Mouse (Mus musculus) limb, embryonic 14.5 days (tissue): ENCODE measurements at regions not wholly inside any gene's neighbourhood (a gene's known extent, or its start where the extent isn't known, plus 50 kb on each side); places are given as distances from the start of the nearest gene placed in this dataset.

Experiments
- ATAC-seq: fragments of 200-750 bp; cut with Nextera tagmentation; 2 replicates; pipeline ENCODE4 v1.8.0; 2017; ENCODE audit warnings: low read depth, moderate number of reproducible peaks, moderate TSS enrichment; ENCODE audit not compliant: low FRiP score
- DNase-seq: peaks from one replicate; pipeline ENCODE4 v3.0.0-alpha.2; 2015; ENCODE audit warnings: low spot score
- H3K27ac ChIP-seq: fragments of 300-500 bp; sonication (generic); replicated peaks from 2 replicates; pipeline ENCODE4 v1.5.1; 2014; ENCODE audit warnings: low read depth, mild to moderate bottlenecking, low read length, moderate library complexity, mixed read lengths
- H3K27me3 ChIP-seq: fragments of 300-500 bp; sonication (generic); 2 replicates; pipeline ENCODE4 v1.6.1; 2014; ENCODE audit warnings: low read length, mixed read lengths; ENCODE audit not compliant: control insufficient read depth, insufficient read depth
- H3K36me3 ChIP-seq: fragments of 300-500 bp; sonication (generic); 2 replicates; pipeline ENCODE4 v1.6.1; 2014; ENCODE audit warnings: mild to moderate bottlenecking, low read length, moderate library complexity, mixed read lengths; ENCODE audit not compliant: control insufficient read depth, insufficient read depth
- H3K4me1 ChIP-seq: fragments of 300-500 bp; sonication (generic); 2 replicates; pipeline ENCODE4 v1.6.1; 2014; ENCODE audit warnings: antibody characterized with exemption, low read length, mixed read lengths; ENCODE audit not compliant: control insufficient read depth, insufficient read depth
- H3K4me2 ChIP-seq: fragments of 300-500 bp; sonication (generic); replicated peaks from 2 replicates; pipeline ENCODE4 v1.6.1; 2014; ENCODE audit warnings: low read depth, mild to moderate bottlenecking, low read length, moderate library complexity; ENCODE audit not compliant: severe bottlenecking
- H3K4me3 ChIP-seq: fragments of 300-500 bp; sonication (generic); replicated peaks from 2 replicates; pipeline ENCODE4 v1.5.1; 2014; ENCODE audit warnings: low read length
- H3K9ac ChIP-seq: fragments of 300-500 bp; sonication (generic); 2 replicates; pipeline ENCODE4 v1.6.1; 2014; ENCODE audit warnings: mild to moderate bottlenecking, low read depth, low read length, moderate library complexity; ENCODE audit not compliant: severe bottlenecking
- H3K9me3 ChIP-seq: fragments of 300-500 bp; sonication (generic); 2 replicates; pipeline ENCODE4 v1.6.1; 2016; ENCODE audit warnings: low read length; ENCODE audit not compliant: control insufficient read depth
- POLR2A ChIP-seq: fragments of 200-500 bp; IDR thresholded peaks from 2 replicates; pipeline ENCODE4 v1.8.0; 2012; ENCODE audit warnings: inconsistent platforms, mild to moderate bottlenecking, moderate library complexity, borderline replicate concordance; ENCODE audit not compliant: insufficient read depth, insufficient read length; ENCODE audit errors: extremely low read depth
- WGBS: fragments of 180-500 bp; shearing (Covaris S2); extraction: QIAGEN DNeasy Blood & Tissue Kit; methylation state at CpG from one replicate; pipeline ENCODE4 v1.1.7; 2014; 5-methylcytosine and 5-hydroxymethylcytosine counted together

DNA sequence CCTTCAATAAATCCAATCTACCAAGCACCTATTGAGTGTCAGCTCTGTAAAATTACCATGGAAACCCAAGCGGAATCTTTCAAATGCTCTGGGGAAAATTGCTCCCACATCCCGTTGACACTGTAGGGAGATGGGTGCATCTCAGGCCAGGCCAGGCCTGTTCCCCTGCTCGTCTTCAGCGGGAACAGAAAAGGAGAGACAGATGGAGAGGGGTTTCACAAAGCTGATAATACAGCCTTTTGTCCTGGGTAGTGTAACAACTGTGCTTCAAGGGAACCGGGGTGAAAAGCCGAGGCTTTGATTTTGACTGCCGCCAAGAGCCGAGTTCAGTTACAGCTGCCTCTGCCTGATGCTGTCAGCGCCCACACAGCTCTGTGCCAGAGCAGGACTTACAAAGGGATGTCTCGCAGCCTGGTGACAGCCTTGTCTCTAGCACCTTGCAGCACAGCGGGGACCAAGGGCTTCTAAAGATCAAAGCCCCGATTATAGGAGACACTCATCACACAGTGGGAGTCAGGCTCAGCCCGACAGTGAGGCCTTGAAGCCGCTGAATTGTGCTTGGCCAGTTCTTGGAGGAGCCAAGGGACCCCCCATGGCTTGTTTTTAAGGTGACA, 122.6 kb upstream of the Fstl4 start:
- ATAC-seq (no peak), DNase-seq (no peak)

DNA sequence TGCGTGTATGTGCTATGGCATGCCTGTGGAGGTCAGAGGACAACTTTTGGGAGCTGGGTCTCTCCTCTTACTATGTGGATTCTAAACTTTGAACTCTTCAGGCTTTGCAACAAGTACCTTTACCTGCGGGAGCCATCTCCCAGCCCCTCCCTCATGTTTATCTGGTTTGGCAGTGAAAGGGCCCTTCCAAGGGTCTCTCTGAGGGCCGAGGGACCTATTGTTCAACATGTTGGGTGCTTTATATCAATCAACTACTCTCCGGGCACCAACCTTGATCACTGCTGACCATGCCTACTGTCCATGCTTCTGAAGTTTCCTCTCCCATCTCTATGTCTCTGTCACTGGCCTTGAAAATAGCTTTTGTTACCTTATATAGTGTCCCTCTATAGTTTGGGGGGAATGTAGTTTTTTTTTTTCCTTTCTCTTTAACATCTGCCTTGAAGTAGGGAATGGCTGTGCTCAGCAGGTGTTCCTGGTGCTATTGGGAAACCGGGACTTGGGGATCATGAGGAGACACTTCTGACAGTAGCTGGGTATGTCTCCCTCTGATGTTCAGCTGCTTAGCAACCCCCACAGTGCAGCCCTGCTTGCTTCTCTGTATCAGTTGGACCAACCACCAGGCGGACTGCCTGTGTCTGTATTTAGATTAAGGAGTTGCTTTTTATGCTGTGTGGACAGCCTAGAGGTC, 120.2 kb upstream of the Fstl4 start:
- Histone ChIP-seq H3K4me3 (no peak overlapping the region), H3K27ac (no peak overlapping the region), H3K4me1 (no peaks in the 10 kb centered on the region), H3K4me2 (no peak overlapping the region), H3K27me3 (peaks cover 11% of the 10 kb centered on the region), H3K9me3 (no peaks in the 10 kb centered on the region), H3K9ac (no peak overlapping the region), H3K36me3 (no peaks in the 10 kb centered on the region)
- ATAC-seq: no peak
- 28% methylated on average over 6 of the region's 6 CpGs for WGBS
- TF ChIP-seq POLR2A: no peak
- DNase-seq: no peak

More for the DNA sequence above, 122.6 kb upstream of the Fstl4 start:
- no peak overlapping the region for H3K4me3 ChIP-seq
- H3K9me3 ChIP-seq: no peaks in the 10 kb centered on the region
- no peaks in the 10 kb centered on the region for H3K4me1 ChIP-seq
- 22% methylated on average over 14 of the region's 14 CpGs for WGBS
- H3K4me2 ChIP-seq: no peak overlapping the region
- H3K36me3 ChIP-seq: no peaks in the 10 kb centered on the region
- H3K27me3 ChIP-seq: peaks cover 11% of the 10 kb centered on the region
- no peak overlapping the region for H3K27ac ChIP-seq
- no peak overlapping the region for H3K9ac ChIP-seq
- TF ChIP-seq POLR2A: no peak

DNA sequence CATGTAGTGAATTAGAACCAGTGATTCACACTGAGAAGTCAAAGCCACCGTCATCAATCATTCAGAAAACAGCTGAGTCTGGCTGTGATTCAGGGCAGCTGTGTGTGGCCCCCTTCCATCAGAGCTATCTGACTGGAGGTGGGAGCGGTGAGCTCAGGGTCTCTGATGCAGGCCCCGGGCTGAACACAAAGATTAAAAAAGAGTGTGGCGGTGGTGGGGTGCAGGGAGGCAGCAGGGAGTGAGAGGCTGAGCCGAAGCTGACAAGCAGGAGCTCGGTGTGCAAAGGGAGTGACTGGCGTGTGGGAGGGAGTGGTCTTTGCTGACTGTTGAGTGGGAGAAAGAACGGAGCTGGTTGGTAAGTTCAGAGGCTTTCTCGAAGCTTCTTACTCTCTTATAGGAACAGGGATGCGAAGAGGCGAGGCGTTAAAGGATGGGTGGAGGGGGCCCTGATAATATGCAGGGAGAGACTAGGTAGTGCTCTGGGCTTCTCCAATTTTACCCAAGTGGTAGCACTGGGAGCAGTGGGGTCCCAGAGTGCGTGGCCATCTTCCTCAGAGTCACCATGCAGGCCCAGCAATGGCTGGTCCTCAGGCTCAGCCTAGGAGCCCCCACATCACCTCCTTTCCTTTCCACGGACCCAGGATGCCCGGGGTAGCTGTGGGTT, 116.1 kb upstream of the Fstl4 start:
- ATAC-seq (peak; percentile 53; the same call in 1 of the 2 replicates), DNase-seq (peak; percentile 27)
- Histone ChIP-seq H3K27me3 (no peaks in the 10 kb centered on the region; the same call in 1 of the 2 replicates), H3K9me3 (no peaks in the 10 kb centered on the region), H3K4me1 (no peaks in the 10 kb centered on the region), H3K4me2 (no peak overlapping the region), H3K9ac (no peak overlapping the region), H3K36me3 (no peaks in the 10 kb centered on the region), H3K4me3 (no peak overlapping the region), H3K27ac (no peak overlapping the region)
- TF ChIP-seq POLR2A: no peak
- 39% methylated on average over 13 of the region's 15 CpGs for WGBS

DNA sequence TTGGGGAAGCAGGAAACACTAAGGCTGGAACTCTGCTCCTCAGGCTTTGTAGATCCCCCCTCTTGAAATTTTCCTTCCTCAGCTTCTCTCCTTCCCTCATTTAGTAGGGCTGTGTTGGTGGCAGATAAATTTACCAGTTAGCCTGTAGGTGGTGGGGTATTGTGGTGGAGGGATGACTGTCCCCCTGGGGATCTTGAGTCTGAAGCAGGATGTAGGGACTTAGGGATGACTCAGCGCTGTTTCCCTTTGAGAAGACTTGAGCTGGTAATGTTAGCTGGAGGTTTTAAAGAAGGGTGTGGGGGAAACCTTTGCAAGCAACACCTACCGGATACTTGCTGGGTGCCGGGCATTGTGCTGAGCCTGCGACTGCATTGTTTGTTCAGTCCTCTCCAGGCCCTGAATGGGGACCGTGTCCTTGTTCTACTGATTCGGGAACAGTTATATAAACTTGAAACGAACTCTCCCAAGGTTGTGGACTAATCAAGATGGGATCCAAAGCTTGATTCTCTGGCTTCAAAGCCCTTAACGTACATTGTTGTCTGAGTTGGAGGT, 115.5 kb upstream of the Fstl4 start:
- no peak for TF ChIP-seq POLR2A
- 83% methylated on average over 8 of the region's 8 CpGs for WGBS
- Histone ChIP-seq H3K9ac (no peak overlapping the region), H3K36me3 (no peaks in the 10 kb centered on the region), H3K4me2 (no peak overlapping the region), H3K27me3 (no peaks in the 10 kb centered on the region), H3K4me3 (no peak overlapping the region), H3K9me3 (no peaks in the 10 kb centered on the region), H3K4me1 (no peaks in the 10 kb centered on the region), H3K27ac (no peak overlapping the region)
- DNase-seq (no peak), ATAC-seq (no peak)

DNA sequence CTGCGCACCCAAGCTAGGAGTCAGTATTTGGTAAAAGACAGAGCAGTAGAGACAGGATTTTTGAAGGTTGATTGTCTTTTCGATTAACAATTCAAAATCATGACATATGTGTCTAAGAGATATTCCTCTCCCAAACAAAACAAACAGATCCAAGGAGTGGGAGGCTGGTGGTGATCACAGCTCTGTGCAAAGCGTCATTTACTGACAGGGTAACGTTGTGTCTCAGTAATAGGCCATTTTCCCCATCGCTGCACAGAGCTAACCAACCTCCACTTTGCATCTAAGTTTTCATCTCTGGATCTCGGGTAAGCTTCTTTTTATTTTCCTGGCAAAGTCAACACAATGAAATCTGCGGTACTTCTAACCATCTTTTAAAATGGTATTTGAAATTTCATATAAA, 109.8 kb upstream of the Fstl4 start:
- Histone ChIP-seq H3K4me2 (no peak overlapping the region), H3K9me3 (no peaks in the 10 kb centered on the region), H3K27me3 (no peaks in the 10 kb centered on the region), H3K27ac (no peak overlapping the region), H3K9ac (no peak overlapping the region), H3K4me3 (no peak overlapping the region), H3K36me3 (no peaks in the 10 kb centered on the region), H3K4me1 (no peaks in the 10 kb centered on the region)
- DNase-seq (no peak), ATAC-seq (no peak)
- 80% methylated on average over 7 of the region's 7 CpGs for WGBS
- TF ChIP-seq POLR2A: no peak
